Mouse (Mus musculus): ENCODE measurements around the gene Hlx.
A peak's percentile ranks its signal among the peaks of the same experiment; 100 is the strongest.

Gene Hlx

GRCm38 (mm10) chr1:184732556-184733049 lies at the start of gene Hlx:
Gene Hlx (minus strand): TSS chr1:184732619.
- DNase-seq (ENCODE audit: low spot score), result no peak

DNA sequence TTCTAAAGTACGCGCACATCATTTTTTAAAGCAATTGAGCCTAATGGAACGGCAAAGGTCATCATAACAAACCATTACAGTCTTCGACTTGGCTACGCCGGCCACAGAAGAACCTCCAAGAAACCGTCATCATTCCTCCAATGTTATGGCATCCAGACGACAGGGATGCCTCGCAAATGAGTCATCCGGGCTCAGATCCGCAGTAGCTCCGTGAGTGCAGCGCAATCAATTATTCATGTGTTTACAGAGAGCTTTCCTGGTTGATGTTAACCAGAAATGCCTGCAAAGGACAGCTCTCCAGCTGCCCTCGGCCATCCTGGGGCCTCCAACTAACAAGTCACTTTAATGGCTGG lies 49.7 kb upstream of the Hlx start:
- no peak for DNase-seq (ENCODE audit: low spot score)

DNA sequence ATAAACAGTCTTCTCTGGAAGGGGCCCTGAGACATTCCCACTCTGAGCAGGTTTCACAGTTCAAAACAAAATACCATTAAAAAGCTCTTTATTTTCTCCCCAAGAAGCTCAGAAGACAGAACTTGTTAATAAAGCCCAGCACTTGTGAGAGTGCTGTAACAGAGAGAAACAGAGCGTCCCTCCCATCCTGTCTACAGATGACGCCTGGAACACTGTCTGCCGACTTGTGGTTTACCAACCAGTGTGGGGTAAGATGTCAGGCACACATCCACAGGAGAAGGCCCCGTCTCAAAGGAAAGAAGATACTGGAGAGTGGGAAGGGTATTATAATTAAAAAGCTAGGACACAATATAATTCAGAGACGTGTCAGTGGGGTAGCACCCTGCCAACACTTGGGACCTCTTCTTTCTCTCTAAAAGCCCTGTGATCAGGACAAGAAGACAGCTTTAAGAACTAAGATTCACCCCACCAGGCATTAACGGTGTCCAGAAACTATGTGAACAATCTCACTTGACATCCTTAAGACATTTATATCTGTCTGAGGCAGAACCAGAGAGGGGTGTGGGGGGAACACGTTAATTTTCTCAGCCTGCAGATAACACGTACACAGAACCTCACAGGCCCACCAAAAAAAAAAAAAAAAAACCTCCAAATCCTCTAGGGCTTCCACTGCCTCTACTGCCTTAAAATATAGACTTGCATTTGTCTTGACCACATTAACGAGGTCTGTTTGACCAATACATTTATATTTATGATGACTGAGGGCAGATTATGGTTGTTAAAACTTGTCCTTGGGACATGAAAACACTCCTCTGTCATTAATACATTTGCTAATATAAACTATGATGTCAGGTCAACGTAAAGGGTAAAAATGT lies 49.1 kb upstream of the Hlx start:
- no peak for DNase-seq (ENCODE audit: low spot score)

DNA sequence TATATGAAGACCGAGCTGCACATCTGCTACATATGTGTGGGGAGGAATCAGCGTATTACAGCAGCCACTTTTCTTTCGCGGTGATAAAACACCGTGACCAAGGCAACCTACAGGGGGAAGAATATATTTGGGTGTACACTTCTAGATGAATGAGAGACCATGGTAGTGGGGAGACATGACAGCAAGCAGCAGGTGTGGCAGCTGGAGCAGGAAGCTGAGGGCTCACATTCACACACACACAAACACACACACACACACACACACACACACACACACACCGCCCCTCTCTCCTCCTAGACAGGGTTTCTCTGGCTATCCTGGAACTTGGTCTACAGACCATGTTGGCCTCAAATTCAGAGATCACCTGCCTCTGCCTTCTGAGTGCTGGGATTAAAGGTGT lies 45.7 kb upstream of the Hlx start:
- no peak for DNase-seq (ENCODE audit: low spot score)

- no peak for DNase-seq (ENCODE audit: low spot score)
Observed at GRCm38 (mm10) chr1:184777061-184777795, 44.8 kb upstream of the Hlx start.

GRCm38 (mm10) chr1:184775289-184775688 lies 42.9 kb upstream of the Hlx start:
- no peak for DNase-seq (ENCODE audit: low spot score)

GRCm38 (mm10) chr1:184771891-184772249 lies 39.5 kb upstream of the Hlx start:
- DNase-seq (ENCODE audit: low spot score), result no peak

- DNase-seq (ENCODE audit: low spot score), result peak; percentile 12
Observed at GRCm38 (mm10) chr1:184771202-184771890, 38.9 kb upstream of the Hlx start.

- no peak for DNase-seq (ENCODE audit: low spot score)
Observed at GRCm38 (mm10) chr1:184763866-184764265, 31.4 kb upstream of the Hlx start.

GRCm38 (mm10) chr1:184762941-184763340 lies 30.5 kb upstream of the Hlx start:
- no peak for DNase-seq (ENCODE audit: low spot score)

DNA sequence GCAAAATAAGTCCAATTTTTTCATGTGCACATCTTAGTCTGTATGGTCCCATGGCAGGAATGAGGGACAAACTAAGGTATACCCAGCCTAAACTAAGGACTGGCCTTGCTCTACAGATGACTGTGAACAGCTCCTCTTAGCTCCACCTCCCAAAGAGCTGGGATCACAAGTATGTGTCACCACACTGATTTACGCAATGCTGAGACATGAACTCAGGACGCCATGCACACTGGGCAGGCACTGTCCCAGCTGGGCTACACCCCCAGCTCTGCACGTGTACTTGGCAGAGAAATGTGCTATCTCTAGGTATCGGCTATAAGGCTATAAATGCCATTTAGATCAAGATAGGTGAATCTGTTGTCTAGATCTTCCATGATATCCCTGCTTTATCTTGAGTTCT lies 29.6 kb upstream of the Hlx start:
- no peak for DNase-seq (ENCODE audit: low spot score)

- no peak for DNase-seq (ENCODE audit: low spot score)
Observed at GRCm38 (mm10) chr1:184752671-184753070, 20.3 kb upstream of the Hlx start.

DNA sequence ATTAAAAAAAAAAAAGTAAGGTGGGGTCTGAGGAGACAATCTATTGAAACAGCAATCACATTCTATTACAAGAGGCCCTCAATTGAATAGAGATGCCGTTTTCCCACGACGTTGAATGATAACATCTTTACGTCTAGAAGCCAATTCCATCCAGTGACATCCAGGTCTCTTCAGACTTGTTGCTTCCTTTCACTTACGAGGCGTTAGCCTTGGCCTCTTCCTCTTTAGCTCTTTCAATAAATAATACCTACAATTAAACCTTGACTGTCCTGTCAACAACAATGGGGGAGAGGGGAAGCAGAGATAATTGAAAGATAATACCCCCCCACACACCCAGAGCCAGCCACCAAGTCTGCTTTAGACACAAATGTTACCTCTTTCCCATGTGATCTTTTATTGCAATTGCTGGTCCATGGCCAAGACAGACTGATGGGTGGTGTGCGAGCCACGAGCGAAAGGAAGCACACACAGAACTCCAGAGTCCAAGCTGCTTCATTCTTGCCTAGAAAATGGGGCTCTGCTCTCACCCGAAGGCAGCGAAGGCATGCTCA lies 17.8 kb upstream of the Hlx start:
- no peak for DNase-seq (ENCODE audit: low spot score)

GRCm38 (mm10) chr1:184748692-184749152 lies 16.3 kb upstream of the Hlx start:
- no peak for DNase-seq (ENCODE audit: low spot score)

GRCm38 (mm10) chr1:184737876-184738479 lies 5.6 kb upstream of the Hlx start:
- no peak for DNase-seq (ENCODE audit: low spot score)

- DNase-seq (ENCODE audit: low spot score), result no peak
Observed at GRCm38 (mm10) chr1:184737228-184737627, 4.8 kb upstream of the Hlx start.

DNA sequence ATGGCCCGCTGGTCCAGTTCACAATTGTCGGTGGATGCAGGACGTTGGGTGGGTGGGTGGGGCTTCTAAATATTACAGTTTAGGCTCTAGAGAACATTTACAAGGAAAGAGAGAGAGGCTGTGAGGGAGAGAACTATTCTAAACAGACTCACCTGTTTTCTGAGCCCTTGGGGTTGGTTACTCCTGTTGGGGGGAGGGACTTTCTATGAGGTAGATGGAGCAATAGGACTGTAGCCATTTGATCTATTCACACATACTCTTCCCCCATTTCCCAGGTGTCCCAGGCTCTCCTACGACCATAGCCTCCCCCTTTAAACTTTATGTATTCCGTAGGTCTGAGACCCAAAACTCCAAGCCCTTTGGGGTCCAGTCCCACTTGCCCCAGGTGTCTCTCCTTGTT lies 3.8 kb upstream of the Hlx start:
- no peak for DNase-seq (ENCODE audit: low spot score)

DNA sequence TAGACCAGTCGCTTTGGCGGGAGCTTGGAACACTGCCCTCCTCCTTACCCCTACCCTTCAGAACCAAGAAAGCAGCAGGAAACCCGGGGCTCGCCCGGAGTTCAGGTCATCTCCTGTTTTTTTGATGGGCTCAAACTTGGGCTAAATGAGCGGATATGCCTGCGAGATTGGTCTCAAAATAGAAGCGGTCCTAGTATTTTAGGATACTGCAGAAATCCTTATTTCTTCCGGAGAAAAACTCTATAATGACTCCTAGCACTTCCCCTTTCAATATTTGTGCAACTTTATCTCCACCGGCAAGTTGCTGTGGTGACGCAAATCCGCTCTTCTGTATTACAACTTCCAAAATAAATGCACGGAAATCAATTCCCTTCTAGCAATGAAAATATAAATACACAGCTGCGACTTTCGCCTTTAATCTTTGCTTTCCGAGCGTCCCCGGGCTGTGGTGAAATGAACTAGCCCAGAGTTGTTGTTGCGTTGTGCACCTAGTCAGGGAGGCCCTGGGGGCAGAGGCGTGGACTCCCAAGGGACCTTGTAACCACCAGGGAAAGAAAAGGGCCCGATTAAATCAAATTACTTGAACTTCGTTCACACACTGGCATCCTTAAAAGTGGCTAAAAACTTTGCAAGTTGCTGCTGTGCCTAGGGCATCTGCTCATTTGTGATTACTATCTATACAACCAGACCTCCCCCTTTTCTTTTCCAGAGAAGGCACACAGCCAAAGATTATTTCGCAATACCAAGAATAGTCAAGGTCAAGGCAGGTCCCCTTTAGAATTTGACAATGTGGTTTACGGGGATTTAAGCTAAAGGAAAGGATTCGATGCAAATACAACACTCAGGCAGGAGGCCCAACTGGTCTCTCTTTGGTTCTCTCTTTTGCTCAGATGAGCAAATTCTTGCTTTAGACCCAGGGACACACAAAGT lies 2.8 kb upstream of the Hlx start:
- no peak for DNase-seq (ENCODE audit: low spot score)

DNA sequence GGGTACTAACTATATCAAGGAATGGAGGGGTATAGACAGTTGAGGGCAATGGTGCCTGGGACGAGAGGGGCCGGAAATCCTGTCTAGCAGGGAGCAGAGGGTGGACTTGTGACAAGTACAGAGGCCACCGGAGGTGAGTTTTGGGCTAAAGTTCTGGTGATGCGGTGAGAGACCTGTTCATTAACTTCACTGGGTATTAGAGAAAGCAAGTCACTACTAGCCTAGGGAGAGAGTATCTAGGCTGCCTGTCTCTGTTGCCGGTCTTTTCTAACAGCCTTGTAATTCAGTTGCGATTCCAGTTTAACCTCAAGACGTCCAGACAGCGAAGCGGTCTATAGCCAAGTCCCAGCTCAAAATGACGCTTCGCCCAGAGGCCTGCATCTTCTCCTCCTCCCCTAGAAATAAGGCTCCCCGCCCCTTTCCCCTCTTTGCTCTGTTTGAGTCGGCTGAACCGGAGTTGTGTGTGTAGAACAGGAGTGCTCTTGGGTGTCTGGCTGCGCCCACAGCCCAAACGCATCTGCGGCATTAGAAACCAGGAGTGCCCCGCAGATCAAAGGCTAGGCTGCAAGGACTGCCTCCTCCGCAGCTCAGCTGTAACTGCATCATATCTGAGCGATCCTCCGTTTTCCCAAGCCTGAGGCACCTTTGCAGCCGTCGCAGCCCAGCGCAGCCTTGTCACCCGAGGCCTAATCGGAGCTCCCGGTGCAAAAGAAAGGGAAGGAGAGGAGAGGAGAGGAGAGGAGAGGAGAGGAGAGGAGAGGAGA lies 1.8 kb upstream of the Hlx start:
- no peak for DNase-seq (ENCODE audit: low spot score)
